Mouse (Mus musculus) heart, adult 2 months (tissue): Measurements from ENCODE around the gene Gm11563.

Experiments
- CTCF ChIP-seq: fragments of 200-600 bp; IDR thresholded peaks from 2 replicates; pipeline ENCODE4 v1.8.1; 2022; ENCODE audit warnings: antibody characterized with exemption, mild to moderate bottlenecking, moderate library complexity
- EP300 ChIP-seq: fragments of 200-500 bp; IDR thresholded peaks from 2 replicates; pipeline ENCODE4 v1.6.1; 2011; ENCODE audit warnings: low read depth, low read length, control low read depth; ENCODE audit not compliant: insufficient read depth
- POLR2A ChIP-seq: fragments of 200-500 bp; IDR thresholded peaks from 2 replicates; pipeline ENCODE4 v1.6.1; 2011; ENCODE audit warnings: mild to moderate bottlenecking, low read depth, low read length, control low read depth; ENCODE audit not compliant: insufficient read depth

GRCm38 (mm10) chr11:99662802-99663201 lies 4.0 kb upstream of the Gm11563 start:
- TF ChIP-seq POLR2A: no peak
- no peak for TF ChIP-seq CTCF
- TF ChIP-seq EP300: no peak
